Mouse (Mus musculus) urinary bladder, postnatal 36 days (tissue): ENCODE measurements around the gene Ccsap.
A peak's percentile ranks its signal among the peaks of the same experiment; 100 is the strongest.

ENCODE experiments used
- DNase-seq, 2 experiments: peaks; one replicate each; pipeline ENCODE4 v3.0.0; 2022; ENCODE audit warnings: low spot score in 2 of 2, mixed read lengths in 1 of 2

Gene Ccsap

DNA sequence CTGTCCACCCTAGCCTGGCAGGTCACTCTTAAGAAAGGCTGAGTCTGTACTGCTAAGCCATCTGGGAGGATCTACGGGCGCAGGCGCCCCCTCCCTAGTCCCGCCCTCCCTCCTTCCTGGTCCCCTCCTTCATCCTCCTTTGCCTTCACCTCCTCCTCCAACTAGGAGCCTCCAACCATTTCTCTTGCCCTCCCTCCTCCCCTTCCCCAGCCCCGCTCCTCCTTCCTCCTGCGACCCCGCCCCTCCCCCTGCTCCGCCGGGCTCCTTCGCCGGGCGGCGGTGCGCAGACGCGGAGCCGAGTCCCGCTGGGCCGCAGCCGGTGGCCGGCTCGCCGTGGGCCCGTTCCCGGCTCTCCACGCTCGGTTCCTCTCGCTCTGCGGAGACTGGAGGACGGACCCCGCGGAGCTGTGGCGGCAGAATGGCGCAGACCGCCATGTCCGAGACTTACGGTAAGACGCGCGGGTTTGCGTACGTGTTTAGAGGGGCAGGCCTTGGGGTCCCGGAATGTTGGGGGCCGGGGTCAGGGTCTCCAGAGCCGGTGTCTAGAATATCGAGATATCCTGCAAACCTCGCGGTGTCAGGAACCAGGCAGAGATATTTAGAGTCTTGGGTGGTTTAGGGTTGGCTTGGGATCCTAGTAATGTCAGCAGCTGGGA is 54.2 kb downstream of the Ccsap start, which contains the start of gene Rab4a:
Gene Rab4a (plus strand): TSS at position 268 of the 656 bp plus-strand sequence.
- DNase-seq, result peak; percentile 69 to 79

DNA sequence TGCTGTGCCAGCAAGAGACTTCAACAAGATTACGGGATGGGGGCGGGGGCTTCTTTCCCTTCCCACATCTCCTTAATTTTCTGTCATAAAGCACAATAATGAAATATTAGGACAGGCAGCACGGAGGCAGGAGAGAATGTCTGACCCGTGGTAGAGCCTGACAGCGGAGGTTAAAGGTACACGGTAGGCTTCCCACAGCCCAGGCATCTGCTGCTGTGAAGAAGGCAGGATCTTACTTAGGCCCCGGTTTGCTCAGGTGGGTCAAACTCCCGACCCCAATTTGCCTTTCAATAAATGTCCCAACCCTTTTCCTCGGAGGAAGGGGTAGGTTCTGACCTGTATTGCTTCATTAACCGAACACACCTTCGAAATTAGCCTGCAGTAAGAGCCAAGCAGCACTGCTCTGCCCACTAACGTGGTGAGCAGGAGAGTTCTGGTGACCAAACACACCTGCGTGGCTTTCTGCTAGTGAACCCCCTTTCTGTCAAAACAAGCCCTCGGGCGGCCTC is 54.7 kb downstream of the Ccsap start:
- DNase-seq, result no peak

DNA sequence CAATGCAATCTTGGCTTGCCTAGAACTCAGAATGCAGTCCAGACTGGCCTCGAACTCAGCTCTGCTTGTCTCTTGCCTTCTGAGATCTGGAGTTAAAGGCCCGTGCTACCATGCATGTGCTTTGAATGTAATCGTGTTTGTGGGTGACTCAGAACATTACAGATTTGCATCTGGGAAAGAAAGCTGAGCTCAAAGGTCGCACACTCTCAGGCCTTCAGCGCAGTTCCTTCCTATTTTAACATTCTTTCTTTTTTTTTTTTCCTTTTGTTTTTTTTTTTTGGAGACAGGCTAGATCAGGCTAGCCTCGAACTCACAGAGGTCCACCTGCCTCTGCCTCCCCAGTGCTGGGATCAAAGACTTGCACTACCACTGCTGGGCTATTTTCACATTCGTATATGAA is 55.4 kb downstream of the Ccsap start:
- DNase-seq, result no peak

- DNase-seq, result no peak
Measured at GRCm38 (mm10) chr8:123803639-123804038, 56.4 kb downstream of the Ccsap start.

DNA sequence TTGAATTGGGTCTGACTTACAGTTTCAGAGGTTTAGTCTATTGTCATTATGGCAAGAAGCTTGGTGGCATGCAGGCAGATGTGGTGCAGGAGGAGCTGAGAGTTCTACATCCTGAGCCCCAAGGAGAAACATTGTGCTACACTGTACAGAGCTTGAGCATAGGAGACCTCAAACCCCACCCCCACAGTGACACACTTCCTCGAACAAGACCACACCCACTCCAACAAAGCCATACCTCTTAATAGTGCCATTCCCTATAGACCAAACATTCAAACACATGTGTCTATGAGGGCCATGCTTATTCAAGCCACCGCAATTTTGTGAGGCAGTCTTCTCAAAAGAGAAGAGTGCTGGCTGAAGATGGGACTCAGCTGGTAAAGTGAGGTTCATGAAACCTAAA is 58.5 kb downstream of the Ccsap start:
- DNase-seq, result no peak

- DNase-seq, result no peak
Measured at GRCm38 (mm10) chr8:123800867-123801266, 59.1 kb downstream of the Ccsap start.

DNA sequence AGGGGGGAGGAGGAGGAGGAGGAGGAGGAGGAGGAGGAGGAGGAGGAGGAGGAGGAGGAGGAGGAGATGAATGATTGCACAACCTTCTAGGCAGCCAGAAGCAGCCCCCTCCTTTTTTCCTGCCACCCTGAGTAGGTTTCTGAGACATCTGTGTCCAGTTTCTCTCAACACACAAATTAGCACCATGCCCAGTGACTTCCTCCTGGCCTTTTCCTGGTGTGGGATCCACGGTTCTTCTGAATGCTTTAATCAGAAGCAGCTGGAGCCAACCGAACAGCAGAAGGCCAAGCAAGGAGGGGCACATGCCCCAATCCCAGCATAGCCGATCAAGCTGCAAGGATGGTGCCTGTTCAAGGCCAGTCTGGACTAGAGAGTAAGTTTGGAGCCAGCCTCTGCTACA is 60.1 kb downstream of the Ccsap start:
- DNase-seq, result no peak

DNA sequence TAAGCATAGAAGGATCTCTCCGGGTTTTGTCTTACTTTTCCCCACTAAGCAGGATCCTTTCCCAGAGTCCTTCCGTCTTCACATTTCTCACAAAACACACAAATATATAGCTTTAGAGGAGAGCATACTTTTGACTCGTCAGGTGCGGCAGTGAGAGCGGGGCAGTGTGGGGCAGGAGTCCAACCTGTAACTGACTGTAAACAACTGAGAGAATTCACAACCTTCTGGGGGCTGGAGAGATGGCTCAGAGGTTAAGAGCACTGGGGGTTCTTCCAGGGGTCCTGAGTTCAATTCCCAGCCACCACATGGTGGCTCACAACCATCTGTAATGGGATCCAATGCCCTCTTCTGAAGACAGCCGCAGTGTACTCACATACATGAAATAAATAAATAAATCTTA is 60.6 kb downstream of the Ccsap start:
- no peak for DNase-seq

GRCm38 (mm10) chr8:123797928-123798327 is 62.1 kb downstream of the Ccsap start:
- DNase-seq, result no peak

GRCm38 (mm10) chr8:123796758-123797157 is 63.3 kb downstream of the Ccsap start:
- no peak for DNase-seq

DNA sequence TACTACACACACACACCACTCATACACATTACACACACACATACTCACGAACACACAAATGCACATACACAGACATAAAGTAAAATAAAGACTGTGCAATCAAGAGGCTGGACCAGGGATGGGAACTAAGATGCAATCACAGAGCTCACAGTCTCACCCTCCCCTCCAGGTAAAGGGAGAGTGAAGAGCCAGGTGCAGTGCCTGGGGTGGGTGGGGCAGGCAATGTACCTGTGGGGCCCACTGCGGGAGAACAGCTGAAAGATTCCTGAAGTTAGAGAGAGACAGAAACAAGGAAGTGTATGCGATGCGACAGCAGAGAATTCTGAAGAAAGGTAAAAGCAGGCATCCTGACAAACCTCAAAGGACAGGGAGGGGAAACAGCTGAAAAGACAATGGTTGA is 65.2 kb downstream of the Ccsap start:
- DNase-seq, result no peak

DNA sequence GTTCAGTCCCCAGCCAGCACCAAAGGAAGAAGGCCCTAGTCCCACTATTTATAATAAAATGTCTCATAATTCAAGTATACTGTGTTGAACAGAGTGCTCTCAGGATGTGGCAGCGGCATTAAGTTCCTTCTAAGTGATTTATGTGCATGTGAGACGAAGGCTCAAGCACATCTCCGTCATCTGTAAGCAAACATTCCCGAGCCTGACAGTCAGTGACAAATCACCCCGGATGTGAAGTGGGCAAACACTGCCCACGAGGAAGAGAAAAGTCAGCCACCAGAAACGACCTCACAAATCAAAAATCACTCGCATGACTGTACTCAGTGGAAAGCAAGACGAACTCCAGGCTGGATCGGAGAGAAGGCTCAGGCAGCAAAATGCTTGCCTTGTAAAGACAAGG is 66.1 kb downstream of the Ccsap start:
- DNase-seq, result no peak

GRCm38 (mm10) chr8:123791845-123792225 is 68.2 kb downstream of the Ccsap start:
- no peak for DNase-seq

- DNase-seq, result no peak
Measured at GRCm38 (mm10) chr8:123791101-123791844, 68.7 kb downstream of the Ccsap start.
